Mouse (Mus musculus) urinary bladder, postnatal 4 days (tissue): Measurements from ENCODE around the gene Csnk1g2.

Experiments
- DNase-seq, 2 experiments: peaks; one replicate each; pipeline ENCODE4 v3.0.0; 2021 to 2022; ENCODE audit warnings: low spot score in 2 of 2

The Csnk1g2 gene

GRCm38 (mm10) chr10:80622661-80623456 lies at the start of gene Csnk1g2:
TSS of gene Csnk1g2 (plus strand) at chr10:80622838.
- DNase-seq, result no peak

- DNase-seq, result no peak
These were observed 48.7 kb upstream of the Csnk1g2 start for GRCm38 (mm10) chr10:80573944-80574343.

GRCm38 (mm10) chr10:80574896-80575295 lies 47.7 kb upstream of the Csnk1g2 start:
- DNase-seq, result no peak

GRCm38 (mm10) chr10:80575925-80576324 lies 46.7 kb upstream of the Csnk1g2 start:
- DNase-seq, result no peak

- peak in 1 of 2 experiments; percentile 67 for DNase-seq
These were observed 46.1 kb upstream of the Csnk1g2 start for GRCm38 (mm10) chr10:80576351-80577194.

GRCm38 (mm10) chr10:80577195-80578130 lies 45.2 kb upstream of the Csnk1g2 start, which contains the start of gene Klf16:
TSS of gene Klf16 (minus strand) at chr10:80577321.
- DNase-seq, result peak; percentile 99

GRCm38 (mm10) chr10:80578131-80578750 lies 44.4 kb upstream of the Csnk1g2 start:
- peak; percentile 80 to 85 for DNase-seq

GRCm38 (mm10) chr10:80578911-80579310 lies 43.7 kb upstream of the Csnk1g2 start:
- DNase-seq, result no peak

- DNase-seq, result no peak
These were observed 39.6 kb upstream of the Csnk1g2 start for GRCm38 (mm10) chr10:80583047-80583446.

- no peak for DNase-seq
These were observed 38.6 kb upstream of the Csnk1g2 start for GRCm38 (mm10) chr10:80584045-80584488.

- DNase-seq, result no peak
These were observed 37.7 kb upstream of the Csnk1g2 start for GRCm38 (mm10) chr10:80584642-80585552.

- no peak for DNase-seq
These were observed 37.1 kb upstream of the Csnk1g2 start for GRCm38 (mm10) chr10:80585581-80585980.

GRCm38 (mm10) chr10:80586407-80587304 lies 36.0 kb upstream of the Csnk1g2 start:
- no peak for DNase-seq

- no peak for DNase-seq
These were observed 35.4 kb upstream of the Csnk1g2 start for GRCm38 (mm10) chr10:80587305-80587657.

GRCm38 (mm10) chr10:80589127-80589878 lies 33.3 kb upstream of the Csnk1g2 start:
- no peak for DNase-seq

GRCm38 (mm10) chr10:80589879-80590854 lies 32.5 kb upstream of the Csnk1g2 start, which contains the start of gene Abhd17a:
TSS of gene Abhd17a (minus strand) at chr10:80590341.
- peak; percentile 94 to 98 for DNase-seq

GRCm38 (mm10) chr10:80596318-80596717 lies 26.3 kb upstream of the Csnk1g2 start:
- no peak for DNase-seq
